Mouse (Mus musculus): ENCODE results near the gene Adam15. TPM values are rescaled to one million over a fixed set of nuclear protein-coding genes. Genes with fewer than 3 reads are reported as not detected.

The Adam15 gene
- total and polyA plus RNA-seq, 2 experiments from 2014 or later = 53.3 to 56.4 TPM

GRCm38 (mm10) chr3:89364631-89365030 lies 14.8 kb upstream of the Adam15 start:
- no peaks in the 10 kb centered on the region for H3K36me3 ChIP-seq (ENCODE audit: insufficient read depth)
- no peak for DNase-seq
- H3K4me2 ChIP-seq (ENCODE audit: low read depth) = no peak overlapping the region
- no peak overlapping the region for H3K27ac ChIP-seq (ENCODE audit: low read depth, low read length)
- no peaks in the 10 kb centered on the region for H3K27me3 ChIP-seq (ENCODE audit: insufficient read depth, low read length)
- no peak overlapping the region for H3K9ac ChIP-seq
- no peak overlapping the region for H3K4me3 ChIP-seq (ENCODE audit: low read depth, low read length)
- ATAC-seq = no peak
- no peaks in the 10 kb centered on the region for H3K4me1 ChIP-seq (ENCODE audit: insufficient read depth)
- WGBS = 49% methylated on average over 8 of the region's 8 CpGs
- no peaks in the 10 kb centered on the region for H3K9me3 ChIP-seq (ENCODE audit: low read length)
- no peak for TF ChIP-seq CTCF (IDR thresholded peaks at IDR 0.05; ENCODE audit: low read depth)

DNA sequence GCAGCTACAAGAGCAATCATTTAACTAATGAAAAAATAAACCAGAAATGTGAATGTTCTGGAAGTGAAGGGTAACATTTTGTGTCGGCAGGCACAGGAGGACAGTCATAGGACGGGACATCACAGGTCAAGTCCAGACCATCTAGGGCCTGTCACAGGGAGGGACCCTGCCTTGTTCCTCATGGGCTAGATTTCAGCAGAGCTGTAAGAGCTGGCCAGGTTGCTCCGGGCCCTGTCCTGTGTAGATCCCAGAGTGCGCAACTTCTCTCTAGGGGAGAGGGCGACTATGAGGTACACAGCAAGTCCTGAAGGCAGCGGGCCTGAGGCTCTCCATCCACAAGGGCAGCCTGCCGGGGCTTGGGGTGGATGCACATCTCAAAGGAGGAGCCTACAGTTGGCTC lies 11.9 kb upstream of the Adam15 start, which contains the start of gene Dcst2:
Gene Dcst2, plus strand, starts transcription at position 301 of the 400 bp plus-strand sequence.
- TF ChIP-seq CTCF (IDR thresholded peaks at IDR 0.05; ENCODE audit: low read depth) = no peak
- H3K27ac ChIP-seq (ENCODE audit: low read depth, low read length) = no peak within 1 kb of the TSS
- ATAC-seq (no peak), DNase-seq (no peak)
- no peak within 1 kb of the TSS for H3K9ac ChIP-seq
- H3K27me3 ChIP-seq (ENCODE audit: insufficient read depth, low read length) = no peaks in the 10 kb centered on the region
- H3K4me3 ChIP-seq (ENCODE audit: low read depth, low read length) = no peak within 1 kb of the TSS
- no peaks in the 10 kb centered on the region for H3K9me3 ChIP-seq (ENCODE audit: low read length)
- H3K36me3 ChIP-seq (ENCODE audit: insufficient read depth) = no peaks in the 10 kb centered on the region
- H3K4me1 ChIP-seq (ENCODE audit: insufficient read depth) = no peaks in the 10 kb centered on the region
- H3K4me2 ChIP-seq (ENCODE audit: low read depth) = no peak within 1 kb of the TSS
- WGBS = 85% methylated on average over 7 of the region's 7 CpGs

- Histone ChIP-seq H3K9ac (no peak overlapping the region), H3K4me1 (ENCODE audit: insufficient read depth) (no peaks in the 10 kb centered on the region), H3K36me3 (ENCODE audit: insufficient read depth) (no peaks in the 10 kb centered on the region), H3K27me3 (ENCODE audit: insufficient read depth, low read length) (no peaks in the 10 kb centered on the region), H3K9me3 (ENCODE audit: low read length) (no peaks in the 10 kb centered on the region), H3K27ac (ENCODE audit: low read depth, low read length) (no peak overlapping the region), H3K4me2 (ENCODE audit: low read depth) (no peak overlapping the region), H3K4me3 (ENCODE audit: low read depth, low read length) (no peak overlapping the region)
- ATAC-seq = no peak
- TF ChIP-seq CTCF (IDR thresholded peaks at IDR 0.05; ENCODE audit: low read depth) = no peak
- no peak for DNase-seq
- WGBS = 78% methylated on average over 3 of the region's 3 CpGs
These were observed 10.4 kb upstream of the Adam15 start for GRCm38 (mm10) chr3:89360237-89360636.

DNA sequence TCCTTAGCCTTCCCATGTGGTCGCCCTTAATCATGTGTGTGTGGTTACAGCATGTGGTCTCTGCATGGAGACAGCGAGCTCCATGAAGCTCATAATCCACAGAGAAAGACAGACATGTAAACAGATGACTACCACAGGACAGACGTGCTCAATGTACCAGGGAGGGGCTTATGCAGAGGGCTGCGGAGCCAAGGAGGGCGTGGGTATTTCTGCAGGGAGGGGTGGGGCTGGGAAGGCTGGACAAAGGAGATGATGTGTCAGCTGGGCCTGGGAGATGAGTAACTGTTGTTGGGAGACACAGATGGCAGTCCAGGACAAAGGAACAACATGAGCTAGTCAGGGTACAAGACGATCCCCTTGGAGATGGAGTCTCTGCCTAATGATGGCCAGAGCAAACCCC lies 9.8 kb upstream of the Adam15 start:
- H3K9ac ChIP-seq = no peak overlapping the region
- DNase-seq = no peak
- no peak overlapping the region for H3K4me3 ChIP-seq (ENCODE audit: low read depth, low read length)
- WGBS = 72% methylated on average over 6 of the region's 6 CpGs
- H3K27me3 ChIP-seq (ENCODE audit: insufficient read depth, low read length) = no peaks in the 10 kb centered on the region
- H3K36me3 ChIP-seq (ENCODE audit: insufficient read depth) = no peaks in the 10 kb centered on the region
- no peak for TF ChIP-seq CTCF (IDR thresholded peaks at IDR 0.05; ENCODE audit: low read depth)
- no peak overlapping the region for H3K4me2 ChIP-seq (ENCODE audit: low read depth)
- no peaks in the 10 kb centered on the region for H3K9me3 ChIP-seq (ENCODE audit: low read length)
- H3K27ac ChIP-seq (ENCODE audit: low read depth, low read length) = no peak overlapping the region
- H3K4me1 ChIP-seq (ENCODE audit: insufficient read depth) = no peaks in the 10 kb centered on the region
- no peak for ATAC-seq

DNA sequence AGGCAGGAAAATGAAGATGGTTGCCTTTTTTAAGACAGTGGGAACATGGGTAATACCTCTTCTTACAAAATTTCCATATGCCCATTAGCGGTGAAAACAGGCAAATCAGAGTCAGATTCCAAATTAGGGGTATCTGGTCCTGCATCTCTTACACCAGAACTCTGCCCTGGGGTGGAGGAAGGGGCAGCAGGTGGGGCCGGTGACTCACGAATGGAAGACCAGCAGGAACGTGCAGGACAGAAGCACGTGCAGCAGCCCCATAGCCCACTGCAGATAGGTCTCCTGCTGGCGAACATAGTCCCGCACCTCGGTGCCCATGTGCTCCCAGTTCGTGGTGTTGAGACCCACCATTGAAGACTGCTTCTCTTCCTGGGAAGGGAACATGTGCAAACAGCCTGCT lies 6.2 kb upstream of the Adam15 start:
- no peak overlapping the region for H3K4me2 ChIP-seq (ENCODE audit: low read depth)
- no peak overlapping the region for H3K9ac ChIP-seq
- H3K4me3 ChIP-seq (ENCODE audit: low read depth, low read length) = no peak overlapping the region
- no peaks in the 10 kb centered on the region for H3K36me3 ChIP-seq (ENCODE audit: insufficient read depth)
- no peak for TF ChIP-seq CTCF (IDR thresholded peaks at IDR 0.05; ENCODE audit: low read depth)
- DNase-seq (no peak), ATAC-seq (no peak)
- no peaks in the 10 kb centered on the region for H3K27me3 ChIP-seq (ENCODE audit: insufficient read depth, low read length)
- WGBS = 73% methylated on average over 9 of the region's 9 CpGs
- H3K27ac ChIP-seq (ENCODE audit: low read depth, low read length) = no peak overlapping the region
- H3K9me3 ChIP-seq (ENCODE audit: low read length) = no peaks in the 10 kb centered on the region
- H3K4me1 ChIP-seq (ENCODE audit: insufficient read depth) = no peaks in the 10 kb centered on the region

DNA sequence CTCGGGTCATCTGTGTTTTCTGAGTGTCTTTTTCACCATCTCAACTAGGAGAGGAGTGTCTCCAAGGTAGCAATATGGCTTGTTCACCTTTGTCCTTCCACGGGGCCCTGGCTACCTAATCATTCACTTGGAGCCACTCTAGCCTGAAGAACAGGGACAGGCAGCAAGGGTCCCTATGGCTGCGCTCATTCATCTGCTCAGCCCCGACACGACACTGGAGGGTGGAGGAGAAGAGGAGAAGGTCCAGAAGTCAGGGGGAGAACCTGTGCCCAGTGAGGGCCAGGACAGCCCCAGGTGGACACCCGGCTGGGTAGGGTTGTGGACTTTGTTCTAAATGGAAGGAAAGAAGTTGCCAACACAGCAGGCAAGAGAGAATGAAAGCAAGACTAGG lies 5.7 kb upstream of the Adam15 start:
- no peaks in the 10 kb centered on the region for H3K36me3 ChIP-seq (ENCODE audit: insufficient read depth)
- no peaks in the 10 kb centered on the region for H3K9me3 ChIP-seq (ENCODE audit: low read length)
- TF ChIP-seq CTCF (IDR thresholded peaks at IDR 0.05; ENCODE audit: low read depth) = no peak
- H3K4me3 ChIP-seq (ENCODE audit: low read depth, low read length) = no peak overlapping the region
- H3K4me1 ChIP-seq (ENCODE audit: insufficient read depth) = 0 out of 2 replicates have a peak, but pooled peaks cover 5% of the 10 kb centered on the region
- no peak for DNase-seq
- H3K9ac ChIP-seq = no peak overlapping the region
- H3K27ac ChIP-seq (ENCODE audit: low read depth, low read length) = no peak overlapping the region
- 86% methylated on average over 6 of the region's 6 CpGs for WGBS
- ATAC-seq = no peak
- H3K27me3 ChIP-seq (ENCODE audit: insufficient read depth, low read length) = no peaks in the 10 kb centered on the region
- H3K4me2 ChIP-seq (ENCODE audit: low read depth) = no peak overlapping the region

GRCm38 (mm10) chr3:89354816-89355511 lies 5.2 kb upstream of the Adam15 start:
- peak; percentile 88 for TF ChIP-seq CTCF (IDR thresholded peaks at IDR 0.05; ENCODE audit: low read depth)
- 20% methylated on average over 5 of the region's 5 CpGs for WGBS
- H3K36me3 ChIP-seq (ENCODE audit: insufficient read depth) = no peaks in the 10 kb centered on the region
- no peak overlapping the region for H3K4me3 ChIP-seq (ENCODE audit: low read depth, low read length)
- 0 out of 2 replicates have a peak, but pooled peaks cover 6% of the 10 kb centered on the region for H3K4me1 ChIP-seq (ENCODE audit: insufficient read depth)
- no peaks in the 10 kb centered on the region for H3K9me3 ChIP-seq (ENCODE audit: low read length)
- H3K27me3 ChIP-seq (ENCODE audit: insufficient read depth, low read length) = no peaks in the 10 kb centered on the region
- no peak overlapping the region for H3K27ac ChIP-seq (ENCODE audit: low read depth, low read length)
- H3K4me2 ChIP-seq (ENCODE audit: low read depth) = no peak overlapping the region
- DNase-seq (peak; percentile 82), ATAC-seq (peak; percentile 9; the same call in 1 of the 2 replicates)
- no peak overlapping the region for H3K9ac ChIP-seq

Data from forebrain, postnatal 0 days (tissue).